ENCODE assay signal across 13 mouse cellular contexts in genomic region chr16:44612676-44613075, GRCm38 (mm10). TPM values are rescaled to one million over a fixed set of nuclear protein-coding genes. Genes with fewer than 3 reads are reported as not detected.
DNase-seq lines count a peak whose midpoint lies in the region; ATAC-seq and TF ChIP-seq lines count a peak whose summit lies in the region.
"Had no signal": no experiment of that assay in that cellular context is flagged by ENCODE, and none has a peak within 500 bp of the region (broad histone marks: within the 10 kb centered on the region; RNA-seq: fewer than 3 reads in every experiment).

No protein-coding gene starts in this region.

- TF ChIP-seq CTCF in cerebellum, adult 2 months (IDR thresholded peaks at IDR 0.05; ENCODE audit: borderline replicate concordance, insufficient read depth, low read depth, low read length): no peak

- no peak overlapping the region for H3K9ac ChIP-seq in forebrain, embryonic 12.5 days
- no peak overlapping the region for H3K9ac ChIP-seq in limb, embryonic 12.5 days (replicated peaks)
- H3K9ac ChIP-seq in heart, embryonic 12.5 days: no peak overlapping the region
- H3K9ac ChIP-seq: liver, embryonic 13.5 days had no signal

- H3K36me3 ChIP-seq in forebrain, embryonic 12.5 days (replicated peaks): no peaks in the 10 kb centered on the region
- H3K36me3 ChIP-seq in limb, embryonic 12.5 days: no peaks in the 10 kb centered on the region
- no peaks in the 10 kb centered on the region for H3K36me3 ChIP-seq in heart, embryonic 12.5 days
- H3K36me3 ChIP-seq: liver, embryonic 13.5 days had no signal

- H3K27ac ChIP-seq in cerebellum, adult 2 months (ENCODE audit: insufficient read depth, low read length): peak overlapping the region; percentile 57
- peak overlapping the region; percentile 36; the same call in 1 of the 2 replicates for H3K27ac ChIP-seq in forebrain, embryonic 12.5 days
- H3K27ac ChIP-seq in limb, embryonic 12.5 days: 0 out of 2 replicates have a peak overlapping the region, but pooled peaks have one; percentile 41
- no peak overlapping the region for H3K27ac ChIP-seq in heart, embryonic 12.5 days (ENCODE audit: poor library complexity, severe bottlenecking)
- H3K27ac ChIP-seq: liver, embryonic 13.5 days; macrophage had no signal

- peaks cover 39% of the 10 kb centered on the region; the same call in 1 of the 2 replicates for H3K4me1 ChIP-seq in cerebellum, adult 2 months (ENCODE audit: control insufficient read depth, insufficient read depth, low read length)
- peaks cover 29% of the 10 kb centered on the region for H3K4me1 ChIP-seq in forebrain, embryonic 12.5 days
- peaks cover 60% of the 10 kb centered on the region for H3K4me1 ChIP-seq in limb, embryonic 12.5 days (replicated peaks)
- H3K4me1 ChIP-seq in heart, embryonic 12.5 days (replicated peaks): peaks cover 23% of the 10 kb centered on the region
- H3K4me1 ChIP-seq: liver, embryonic 13.5 days had no signal

- peak; percentile 52 for DNase-seq in layer of hippocampus, adult 9-11 months
- DNase-seq in layer of hippocampus, adult 9-10 months (ENCODE audit: low spot score): no peak
- DNase-seq in cerebellum, adult 2 months: peak; percentile 85 to 94
- DNase-seq in embryo, embryonic 10.5 days (ENCODE audit: low spot score): no peak
- DNase-seq: adrenal gland, postnatal 14 days; kidney, adult 18-20 months; liver, embryonic 13.5 days had no signal

- 9% methylated on average over 5 of the region's 5 CpGs for WGBS in cerebellum, adult 2 months
- WGBS in forebrain, embryonic 12.5 days: 73% methylated on average over 5 of the region's 5 CpGs
- 81% methylated on average over 5 of the region's 5 CpGs for WGBS in limb, embryonic 12.5 days
- WGBS in heart, embryonic 12.5 days: 70% methylated on average over 5 of the region's 5 CpGs

- H3K4me3 ChIP-seq in cerebellum, adult 2 months (replicated peaks; ENCODE audit: insufficient read depth, low read depth, low read length): no peak overlapping the region
- H3K4me3 ChIP-seq in forebrain, embryonic 12.5 days (replicated peaks): no peak overlapping the region
- H3K4me3 ChIP-seq in limb, embryonic 12.5 days (replicated peaks): no peak overlapping the region
- no peak overlapping the region for H3K4me3 ChIP-seq in heart, embryonic 12.5 days
- H3K4me3 ChIP-seq: liver, embryonic 13.5 days had no signal

- no peaks in the 10 kb centered on the region for H3K9me3 ChIP-seq in forebrain, embryonic 12.5 days
- no peaks in the 10 kb centered on the region for H3K9me3 ChIP-seq in limb, embryonic 12.5 days
- H3K9me3 ChIP-seq in heart, embryonic 12.5 days (replicated peaks): no peaks in the 10 kb centered on the region
- H3K9me3 ChIP-seq: liver, embryonic 13.5 days had no signal

- peak; percentile 49 for ATAC-seq in forebrain, embryonic 12.5 days (ENCODE audit: low FRiP score)
- ATAC-seq in limb, embryonic 12.5 days (ENCODE audit: insufficient number of reproducible peaks, insufficient read depth, low FRiP score, low TSS enrichment, low read depth): no peak
- ATAC-seq in erythroblast, adult 5-6 weeks (replicated peaks; ENCODE audit: low FRiP score, poor library complexity, severe bottlenecking): no peak
- ATAC-seq in heart, embryonic 12.5 days (ENCODE audit: insufficient number of reproducible peaks, low FRiP score): no peak
- ATAC-seq: Patski had no signal

- TF ChIP-seq POLR2A in cerebellum, adult 2 months (IDR thresholded peaks at IDR 0.05; ENCODE audit: borderline replicate concordance, insufficient read depth, low read length): peak; percentile 31; the same call in 1 of the 2 replicates

- no peaks in the 10 kb centered on the region for H3K27me3 ChIP-seq in cerebellum, adult 2 months (ENCODE audit: control insufficient read depth, insufficient read depth, low read length)
- no peaks in the 10 kb centered on the region for H3K27me3 ChIP-seq in forebrain, embryonic 12.5 days
- no peaks in the 10 kb centered on the region for H3K27me3 ChIP-seq in limb, embryonic 12.5 days
- no peaks in the 10 kb centered on the region for H3K27me3 ChIP-seq in heart, embryonic 12.5 days (replicated peaks)
- H3K27me3 ChIP-seq: liver, embryonic 13.5 days had no signal

- no peak overlapping the region for H3K4me2 ChIP-seq in forebrain, embryonic 12.5 days
- no peak overlapping the region for H3K4me2 ChIP-seq in limb, embryonic 12.5 days
- no peak overlapping the region for H3K4me2 ChIP-seq in heart, embryonic 12.5 days
- H3K4me2 ChIP-seq: liver, embryonic 13.5 days had no signal

RNA-seq across cellular contexts. Expression of gene Boc, which starts 54.0 kb away (rescaled TPM):
- polyA plus RNA-seq in cerebellum, adult 2 months (2012; rRNA removed): 37.9 and 43.6 TPM in 2 replicates
- polyA plus RNA-seq in forebrain, embryonic 12.5 days (2016; fragmentation: Nextera tagmentation; extraction: Ambion mirVana): 28.3 and 31.0 TPM in 2 replicates
- 43.1 and 50.8 TPM in 2 replicates for polyA plus RNA-seq in limb, embryonic 12.5 days (2016; fragmentation: Nextera tagmentation; extraction: Ambion mirVana)
- total RNA-seq in erythroblast, adult 5-6 weeks (2015; ENCODE audit: low replicate concordance): not detected in 2 replicates
- not detected in 2 replicates for total RNA-seq in erythroblast, adult 5-6 weeks (2017; ENCODE audit: low replicate concordance)
- polyA plus RNA-seq in heart, embryonic 12.5 days (2016; fragmentation: Nextera tagmentation; extraction: Ambion mirVana): 7.9 and 9.3 TPM in 2 replicates

Comparison
In these comparisons a context has a peak if more than half of its experiments do, and no peak if none do; other contexts are left out.
1. DNase-seq: peak in layer of hippocampus, adult 9-11 months (single experiment) and cerebellum, adult 2 months (2 of 2); none in layer of hippocampus, adult 9-10 months (single experiment) and embryo, embryonic 10.5 days (single experiment).